Comparison of ENCODE assay signal across 18 mouse cellular contexts in genomic region chrX:36974905-36975304, GRCm38 (mm10). TPM values are rescaled to one million over a fixed set of nuclear protein-coding genes. Genes with fewer than 3 reads are reported as not detected.
DNase-seq lines count a peak whose midpoint lies in the region; ATAC-seq lines count a peak whose summit lies in the region.
"Had no signal": no experiment of that assay in that cellular context is flagged by ENCODE, and none has a peak within 500 bp of the region (broad histone marks: within the 10 kb centered on the region; RNA-seq: fewer than 3 reads in every experiment).

No protein-coding gene starts in this region.

- peak; percentile 34 for DNase-seq in cerebellum, adult 11 months
- no peak for DNase-seq in cerebellum, postnatal 4 days (ENCODE audit: low spot score in 2 of 2)
- DNase-seq in layer of hippocampus, adult 11-12 months (ENCODE audit: low spot score) = peak; percentile 7
- no peak for DNase-seq in layer of hippocampus, postnatal 36 days
- DNase-seq in cerebellum, postnatal 25 days = peak; percentile 46 to 63
- DNase-seq: adrenal gland, postnatal 36 days; forebrain, postnatal 0 days; gastrocnemius, adult 2 months; kidney, adult 9 months; kidney, postnatal 4 days; liver, embryonic 13.5 days; lung, embryonic 14.5 days; lung, postnatal 36 days; thymus, postnatal 14 days had no signal

- no peak for ATAC-seq in activated CD4-positive, CD25-positive, alpha-beta regulatory T cell, adult 4 months
- no peak for ATAC-seq in frontal cortex, adult (ENCODE audit: low TSS enrichment)
- ATAC-seq: CD4-positive, CD25-positive, alpha-beta regulatory T cell, adult 4 months; forebrain, postnatal 0 days; midbrain, embryonic 16.5 days had no signal

RNA-seq across cellular contexts. Expression of gene Sept6, which starts 16.7 kb away (rescaled TPM):
- 10 to 100 TPM; 47.4 to 49.1 TPM for total RNA-seq in layer of hippocampus, postnatal 36 days (2021)
- polyA plus RNA-seq in activated CD4-positive, CD25-positive, alpha-beta regulatory T cell, adult 4 months (2017; shearing (Covaris generic)) = 100 to 1,000 TPM; 146 to 160 TPM

Comparison
In these comparisons a context has a peak if more than half of its experiments do, and no peak if none do; other contexts are left out.
1. DNase-seq: peak in cerebellum, adult 11 months (single experiment), layer of hippocampus, adult 11-12 months (single experiment) and cerebellum, postnatal 25 days (2 of 2); none in cerebellum, postnatal 4 days (0 of 2) and layer of hippocampus, postnatal 36 days (0 of 2).